Mouse (Mus musculus) urinary bladder, adult 18-20 months (tissue): Measurements from ENCODE around the gene Tubd1.

Experiments
- DNase-seq, 2 experiments: peaks; one replicate each; pipeline ENCODE4 v3.0.0; 2022; ENCODE audit warnings: low spot score in 2 of 2, mixed read lengths in 2 of 2

Gene Tubd1

GRCm38 (mm10) chr11:86598572-86598971 lies 53.8 kb downstream of the Tubd1 start:
- no peak for DNase-seq

DNA sequence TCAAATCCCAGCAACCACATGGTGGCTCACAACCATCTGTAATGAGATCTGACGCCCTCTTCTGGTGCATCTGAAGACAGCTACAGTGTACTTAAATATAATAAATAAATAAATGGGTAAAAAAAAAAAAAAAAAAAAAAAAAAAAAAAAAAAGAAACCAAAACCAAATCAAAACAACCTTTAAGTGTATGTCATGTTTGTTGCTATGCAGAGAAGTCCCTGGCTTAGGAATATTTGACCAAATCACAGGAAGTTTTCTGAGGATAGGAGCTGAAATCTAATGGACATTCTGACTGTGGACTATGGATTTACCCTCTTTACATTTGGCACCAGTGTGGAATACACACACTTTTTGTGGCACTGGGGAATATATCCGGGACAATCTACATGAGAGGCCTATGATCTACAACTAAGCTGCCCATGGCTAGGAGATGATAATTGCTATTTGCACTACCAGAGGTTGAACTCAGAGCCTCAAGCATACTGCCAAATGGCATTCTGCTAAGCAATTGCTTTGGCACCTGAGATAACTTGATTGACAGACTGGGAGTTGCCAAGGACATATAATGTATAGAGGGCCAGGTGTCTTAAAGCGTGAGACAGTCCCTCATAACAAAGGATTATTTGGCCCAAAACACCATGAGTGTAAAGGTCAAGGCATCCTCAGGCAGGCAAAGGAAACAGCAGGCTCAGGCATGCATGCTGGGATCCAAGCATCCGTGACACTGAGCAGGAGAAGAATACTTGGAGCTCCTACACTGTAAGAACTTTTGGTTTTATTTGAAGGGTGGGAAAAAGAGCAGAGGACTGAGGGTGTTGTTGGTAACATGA lies 54.8 kb downstream of the Tubd1 start:
- DNase-seq: no peak

DNA sequence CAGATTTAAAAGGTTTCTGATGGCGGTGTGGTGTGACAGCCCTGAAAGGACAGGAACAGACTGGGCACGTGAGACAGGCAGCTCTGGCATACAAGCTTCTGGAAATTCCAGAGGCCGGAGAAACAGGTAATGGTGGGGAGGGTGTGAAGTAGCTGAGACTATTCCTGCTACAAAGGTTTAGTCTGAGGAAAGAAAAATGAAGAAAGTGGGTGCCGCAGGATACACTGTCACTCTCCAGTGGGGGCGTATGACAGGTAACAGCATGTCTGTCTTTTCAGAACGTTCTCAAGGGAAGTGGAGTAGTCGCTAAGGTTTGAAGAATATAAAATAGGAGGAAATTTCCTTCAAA lies 55.4 kb downstream of the Tubd1 start:
- no peak for DNase-seq

- no peak for DNase-seq
These were observed 57.3 kb downstream of the Tubd1 start for GRCm38 (mm10) chr11:86602116-86602515.

GRCm38 (mm10) chr11:86603719-86604118 lies 58.9 kb downstream of the Tubd1 start:
- DNase-seq: no peak

- DNase-seq: no peak
These were observed 59.5 kb downstream of the Tubd1 start for GRCm38 (mm10) chr11:86604289-86604688.

GRCm38 (mm10) chr11:86604732-86605520 lies 60.1 kb downstream of the Tubd1 start:
- no peak for DNase-seq

DNA sequence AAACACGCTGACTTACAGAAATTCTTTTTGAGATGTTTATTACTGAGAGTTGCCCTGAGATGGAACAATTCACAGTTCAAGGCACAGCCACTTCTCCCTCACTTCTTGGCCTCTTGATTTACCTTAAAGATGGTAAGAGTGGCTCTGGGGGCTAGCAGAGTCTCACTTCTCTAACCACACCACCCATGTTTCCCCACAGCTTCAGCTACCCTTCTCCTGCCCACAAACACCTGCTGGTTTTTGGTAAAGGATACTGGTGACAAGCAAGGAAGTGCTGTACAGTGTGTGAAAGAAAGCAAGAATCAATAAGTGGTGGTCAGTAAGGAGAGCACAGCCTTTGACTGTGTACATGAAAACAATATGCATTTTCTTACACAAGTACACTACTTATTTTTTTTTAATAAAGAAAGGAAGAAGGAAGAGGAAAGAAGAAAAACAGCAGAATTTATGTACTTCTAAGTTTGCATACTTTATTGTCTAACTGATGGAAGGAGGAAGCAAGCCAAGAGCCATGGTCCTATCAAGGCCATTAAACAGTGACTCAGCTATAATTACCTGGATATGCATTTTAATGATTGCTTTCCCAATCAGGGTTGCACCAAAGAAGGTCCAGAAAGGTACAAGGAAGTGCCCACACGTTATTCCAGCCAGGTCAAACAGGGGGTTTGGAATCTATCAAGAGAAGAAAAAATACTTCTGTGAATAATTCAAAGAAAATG lies 62.0 kb downstream of the Tubd1 start:
- DNase-seq: no peak

DNA sequence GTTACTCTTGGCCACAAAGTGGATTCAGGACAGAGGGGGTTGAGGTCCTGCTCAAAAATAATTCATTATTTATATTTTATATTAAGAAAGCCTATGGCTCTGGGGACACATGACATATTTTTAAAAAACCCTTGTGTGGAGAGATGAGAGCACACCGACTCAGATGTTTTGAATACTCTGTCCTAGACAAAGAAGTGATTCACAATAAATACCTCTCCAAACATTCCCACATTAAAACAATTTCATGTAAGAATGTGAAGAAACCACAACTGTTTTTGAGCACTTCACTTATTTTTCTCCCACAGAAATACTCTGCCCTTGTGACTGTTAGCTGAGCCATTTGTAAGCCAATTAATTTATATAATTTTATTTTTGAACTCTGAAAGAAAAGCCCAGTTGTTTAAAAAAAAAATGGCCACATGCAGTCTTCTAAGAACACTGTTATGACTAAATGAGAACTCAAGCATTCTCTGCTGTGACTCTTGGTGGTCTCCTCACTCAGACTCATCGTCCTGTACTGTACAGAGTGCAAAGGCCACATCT lies 63.1 kb downstream of the Tubd1 start:
- no peak for DNase-seq

DNA sequence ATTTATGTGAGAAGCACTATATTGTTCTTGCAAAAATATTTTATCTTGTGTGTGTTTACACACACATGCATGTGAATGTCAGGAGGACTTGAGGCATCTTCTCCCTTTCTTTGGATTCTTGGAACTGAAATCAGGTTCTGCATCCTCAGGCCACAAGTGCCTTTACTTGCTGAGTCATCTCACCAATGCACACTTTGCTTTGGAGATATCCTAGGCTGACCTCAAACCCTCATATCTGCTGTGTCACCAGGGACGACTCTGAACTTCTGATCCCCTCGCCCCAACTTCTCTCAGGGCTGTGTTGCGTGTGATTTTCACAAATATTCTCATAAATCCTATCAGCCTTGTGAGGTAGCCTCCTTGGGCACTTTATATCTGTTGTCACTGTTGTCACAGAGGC lies 65.4 kb downstream of the Tubd1 start:
- DNase-seq: no peak

GRCm38 (mm10) chr11:86611991-86612390 lies 67.2 kb downstream of the Tubd1 start:
- DNase-seq: no peak

DNA sequence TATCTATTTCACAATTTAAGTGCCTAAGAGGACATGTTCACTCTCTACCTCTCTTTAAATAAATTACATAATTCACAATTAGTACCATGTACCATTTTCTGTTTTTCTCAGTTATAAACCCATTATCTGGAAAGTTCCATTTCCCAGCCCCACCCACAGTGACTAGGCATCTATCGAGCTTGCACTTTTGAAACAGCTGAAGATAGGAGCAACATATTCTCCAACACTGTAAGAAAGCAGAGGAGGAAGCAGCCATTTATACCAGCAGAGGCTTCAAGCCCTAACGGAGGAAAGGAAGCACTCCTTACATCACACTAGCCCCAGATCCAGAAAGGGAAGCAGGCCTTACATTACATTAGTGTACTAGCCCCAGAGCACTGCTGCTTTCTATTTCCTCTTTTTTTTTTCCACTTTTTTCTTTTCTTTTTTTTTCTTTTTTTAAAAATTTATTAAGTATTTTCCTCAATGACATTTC lies 69.3 kb downstream of the Tubd1 start:
- no peak for DNase-seq

DNA sequence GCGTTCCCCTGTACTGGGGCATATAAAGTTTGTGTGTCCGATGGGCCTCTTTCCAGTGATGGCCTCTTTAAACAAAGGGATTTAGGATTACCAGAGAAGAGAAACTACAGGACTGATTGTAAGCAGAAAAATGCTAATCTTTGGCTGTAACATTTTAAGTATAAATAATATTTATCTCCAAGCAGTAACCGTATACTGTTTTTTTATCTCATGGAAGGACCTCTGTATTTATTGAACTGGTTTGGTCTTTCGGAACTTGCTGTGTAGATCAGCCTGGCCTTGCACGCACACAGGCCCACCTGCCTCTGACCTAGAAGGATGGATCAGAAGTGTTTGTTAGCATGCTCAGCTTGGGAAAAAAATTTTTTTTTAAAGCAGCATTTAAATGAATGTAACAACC lies 69.8 kb downstream of the Tubd1 start:
- DNase-seq: no peak
